Mouse (Mus musculus): ENCODE data around the gene Arhgap32.

DNA sequence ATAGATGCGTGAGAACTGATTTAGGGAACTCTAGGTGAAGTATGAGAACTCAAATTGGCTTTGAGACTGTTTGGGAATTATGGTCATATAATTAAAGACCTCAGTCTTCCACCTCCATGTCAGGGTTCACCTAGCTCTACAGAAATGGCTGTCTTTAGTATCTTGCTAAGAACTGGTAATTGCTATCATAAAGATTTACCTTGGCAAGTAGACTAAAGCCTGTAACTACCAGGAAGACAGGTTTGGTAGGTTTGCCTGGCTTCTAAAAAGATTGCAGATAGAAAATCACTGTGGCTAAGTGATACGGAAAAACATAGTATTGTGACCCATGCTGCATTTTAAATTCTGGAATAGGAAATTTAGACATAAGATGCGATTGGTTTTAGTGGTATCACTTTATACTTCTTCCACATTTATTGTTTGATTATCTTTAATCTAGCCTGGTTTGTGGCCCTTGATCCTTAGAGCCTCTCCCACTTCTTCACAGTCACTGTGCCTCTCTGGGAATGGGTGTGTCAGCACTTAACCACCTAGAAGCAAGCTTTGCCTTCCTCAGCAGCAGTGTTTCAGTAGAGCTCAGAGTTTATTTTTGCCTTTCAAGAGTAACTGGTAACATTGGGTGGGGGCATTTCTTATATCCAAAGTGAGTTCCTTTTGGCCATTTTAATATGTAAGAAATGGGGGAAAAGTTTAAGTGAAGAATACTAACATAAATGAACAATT is 119.0 kb downstream of the Arhgap32 start:
- TF ChIP-seq CTCF (IDR thresholded peaks at IDR 0.05; ENCODE audit: borderline replicate concordance, insufficient read depth, low read length) (no peak), POLR2A (IDR thresholded peaks at IDR 0.05; ENCODE audit: low read depth, low read length) (no peak)
